Mouse (Mus musculus) inflammation-experienced regulatory T-cells, adult 16 weeks (primary cell): ENCODE data around the gene Kdsr. TPM values are rescaled to one million over a fixed set of nuclear protein-coding genes. Genes with fewer than 3 reads are reported as not detected.

ENCODE experiments used
- polyA plus RNA-seq: library from polyadenylated mRNA; unstranded; fragments of 100-300 nt; shearing (Covaris generic); gene quantifications from one replicate; pipeline ENCODE4 v1.2.1, GENCODE M21; 2017

Kdsr gene
- polyA plus RNA-seq: 31.5 TPM

GRCm38 (mm10) chr1:106759572-106760435 lies at the start of gene Kdsr:
Gene Kdsr, minus strand, starts transcription at chr1:106759727.

DNA sequence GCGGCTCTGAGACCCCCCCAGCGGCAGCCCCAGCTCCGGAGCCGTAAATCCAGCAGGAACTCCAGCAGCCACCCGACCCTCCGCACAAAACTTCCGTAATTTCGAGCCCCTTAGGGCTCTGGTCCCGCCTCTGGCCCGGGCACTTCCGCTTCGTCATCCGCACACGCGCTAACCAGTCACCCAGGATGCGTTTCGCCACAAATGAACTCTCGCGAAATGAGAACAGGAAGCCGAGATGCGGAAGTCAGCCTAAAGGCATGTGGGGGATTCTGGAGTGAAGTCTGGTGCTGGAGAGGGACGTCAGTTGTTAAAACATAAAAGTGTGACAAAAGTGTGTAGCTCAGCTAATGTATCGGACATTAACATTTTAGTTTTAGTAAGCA lies 37.0 kb upstream of the Kdsr start, which contains the start of gene Vps4b:
Vps4b (minus strand) TSS at position 187 of the 383 bp plus-strand sequence.

GRCm38 (mm10) chr1:106713621-106714529 lies 45.7 kb downstream of the Kdsr start, which contains the start of gene Bcl2:
Gene Bcl2, minus strand, starts transcription at chr1:106714274.

Other genes starting within 250 kb of the Kdsr start
- 154 TPM for gene Bcl2, start 45.5 kb downstream of the Kdsr start, polyA plus RNA-seq
- 163 TPM for gene Vps4b, start 37.0 kb upstream of the Kdsr start, polyA plus RNA-seq
- gene Serpinb5, start 101.4 kb upstream of the Kdsr start, polyA plus RNA-seq: not detected
- gene Serpinb12, start 174.7 kb upstream of the Kdsr start, polyA plus RNA-seq: not detected
- gene Serpinb13, start 221.3 kb upstream of the Kdsr start, polyA plus RNA-seq: not detected